Mouse (Mus musculus) neural tube, embryonic 12.5 days (tissue): ENCODE measurements around the gene Frs2. TPM values are rescaled to one million over a fixed set of nuclear protein-coding genes. Genes with fewer than 3 reads are reported as not detected.
A peak's percentile ranks its signal among the peaks of the same experiment; 100 is the strongest.

Experiments
- ATAC-seq: fragments of 200-750 bp; cut with Nextera tagmentation; 2 replicates; pipeline ENCODE4 v1.8.0; 2017; ENCODE audit warnings: low read depth, mild to moderate bottlenecking, moderate TSS enrichment, moderate library complexity; ENCODE audit not compliant: low FRiP score
- H3K27ac ChIP-seq: fragments of 300-500 bp; sonication (generic); 2 replicates; pipeline ENCODE4 v1.5.1; 2016
- H3K27me3 ChIP-seq: fragments of 300-500 bp; sonication (generic); replicated peaks from 2 replicates; pipeline ENCODE4 v1.6.1; 2016; ENCODE audit warnings: mild to moderate bottlenecking
- H3K36me3 ChIP-seq: fragments of 300-500 bp; sonication (generic); 2 replicates; pipeline ENCODE4 v1.6.1; 2016; ENCODE audit warnings: mild to moderate bottlenecking
- H3K4me1 ChIP-seq: fragments of 300-500 bp; sonication (generic); 2 replicates; pipeline ENCODE4 v1.6.1; 2016
- H3K4me2 ChIP-seq: fragments of 300-500 bp; sonication (generic); replicated peaks from 2 replicates; pipeline ENCODE4 v1.6.1; 2016; ENCODE audit warnings: mild to moderate bottlenecking
- H3K4me3 ChIP-seq: fragments of 300-500 bp; sonication (generic); 2 replicates; pipeline ENCODE4 v1.5.1; 2016
- H3K9ac ChIP-seq: fragments of 300-500 bp; sonication (generic); 2 replicates; pipeline ENCODE4 v1.6.1; 2016; ENCODE audit warnings: mild to moderate bottlenecking
- H3K9me3 ChIP-seq: fragments of 300-500 bp; sonication (generic); 2 replicates; pipeline ENCODE4 v1.6.1; 2016; ENCODE audit warnings: mild to moderate bottlenecking
- WGBS: fragments of 180-500 bp; shearing (Covaris S2); methylation state at CpG from one replicate; pipeline ENCODE4 v1.1.7; 2016; 5-methylcytosine and 5-hydroxymethylcytosine counted together
- polyA plus RNA-seq: library from polyadenylated mRNA; unstranded; fragments of >200 nt; fragmentation: Nextera tagmentation; extraction: Ambion mirVana; gene quantifications from 2 replicates; pipeline ENCODE4 v1.2.1, GENCODE M21; 2016

Frs2 gene
- polyA plus RNA-seq, 1 experiment from 2014 or later, result 26.3 TPM

GRCm38 (mm10) chr10:117162662-117163061 lies 14.3 kb upstream of the Frs2 start:
- no peak for ATAC-seq
- Histone ChIP-seq H3K4me3 (no peak overlapping the region), H3K27ac (no peak overlapping the region), H3K9ac (no peak overlapping the region), H3K36me3 (no peaks in the 10 kb centered on the region), H3K4me2 (peak overlapping the region; percentile 27; the same call in 1 of the 2 replicates), H3K27me3 (no peaks in the 10 kb centered on the region), H3K9me3 (no peaks in the 10 kb centered on the region), H3K4me1 (no peaks in the 10 kb centered on the region)
- WGBS, result 53% methylated on average over 11 of the region's 11 CpGs

- Histone ChIP-seq H3K27me3 (no peaks in the 10 kb centered on the region), H3K4me1 (no peaks in the 10 kb centered on the region), H3K36me3 (no peaks in the 10 kb centered on the region), H3K9me3 (no peaks in the 10 kb centered on the region), H3K4me3 (no peak overlapping the region), H3K4me2 (no peak overlapping the region), H3K9ac (no peak overlapping the region), H3K27ac (no peak overlapping the region)
- 84% methylated on average over 11 of the region's 11 CpGs for WGBS
- no peak for ATAC-seq
Observed at GRCm38 (mm10) chr10:117160099-117160498, 11.8 kb upstream of the Frs2 start.

GRCm38 (mm10) chr10:117152247-117152646 lies 3.9 kb upstream of the Frs2 start:
- Histone ChIP-seq H3K9ac (no peak overlapping the region), H3K4me3 (no peak overlapping the region), H3K27ac (no peak overlapping the region), H3K36me3 (no peaks in the 10 kb centered on the region), H3K4me1 (peaks cover 12% of the 10 kb centered on the region), H3K27me3 (no peaks in the 10 kb centered on the region), H3K4me2 (no peak overlapping the region), H3K9me3 (no peaks in the 10 kb centered on the region)
- no peak for ATAC-seq
- 9% methylated on average over 7 of the region's 7 CpGs for WGBS

- WGBS, result 41% methylated on average over 4 of the region's 4 CpGs
- no peak overlapping the region for H3K4me2 ChIP-seq
- ATAC-seq, result no peak
- no peak overlapping the region for H3K9ac ChIP-seq
- H3K27ac ChIP-seq, result no peak overlapping the region
- H3K4me1 ChIP-seq, result peaks cover 15% of the 10 kb centered on the region
- no peaks in the 10 kb centered on the region for H3K27me3 ChIP-seq
- H3K9me3 ChIP-seq, result no peaks in the 10 kb centered on the region
- H3K4me3 ChIP-seq, result no peak overlapping the region
- no peaks in the 10 kb centered on the region for H3K36me3 ChIP-seq
Observed at GRCm38 (mm10) chr10:117151676-117152075, 3.3 kb upstream of the Frs2 start.

- H3K4me2 ChIP-seq, result peak overlapping the region; percentile 9; the same call in 1 of the 2 replicates
- no peak overlapping the region for H3K27ac ChIP-seq
- no peak overlapping the region for H3K9ac ChIP-seq
- H3K36me3 ChIP-seq, result no peaks in the 10 kb centered on the region
- no peaks in the 10 kb centered on the region for H3K27me3 ChIP-seq
- H3K4me1 ChIP-seq, result peaks cover 18% of the 10 kb centered on the region
- WGBS, result 11% methylated on average over 11 of the region's 11 CpGs
- no peaks in the 10 kb centered on the region for H3K9me3 ChIP-seq
- no peak overlapping the region for H3K4me3 ChIP-seq
- no peak for ATAC-seq
Observed at GRCm38 (mm10) chr10:117151241-117151640, 2.9 kb upstream of the Frs2 start.

- ATAC-seq, result no peak
- no peak overlapping the region for H3K27ac ChIP-seq
- no peak overlapping the region for H3K9ac ChIP-seq
- WGBS, result 18% methylated on average over 10 of the region's 10 CpGs
- H3K4me2 ChIP-seq, result peak overlapping the region; percentile 78; the same call in 1 of the 2 replicates
- no peaks in the 10 kb centered on the region for H3K9me3 ChIP-seq
- H3K4me1 ChIP-seq, result peaks cover 19% of the 10 kb centered on the region
- no peak overlapping the region for H3K4me3 ChIP-seq
- no peaks in the 10 kb centered on the region for H3K27me3 ChIP-seq
- no peaks in the 10 kb centered on the region for H3K36me3 ChIP-seq
Observed at GRCm38 (mm10) chr10:117150764-117151163, 2.4 kb upstream of the Frs2 start.

- Histone ChIP-seq H3K36me3 (no peaks in the 10 kb centered on the region), H3K9ac (no peak overlapping the region), H3K4me1 (peaks cover 19% of the 10 kb centered on the region), H3K27ac (no peak overlapping the region), H3K27me3 (no peaks in the 10 kb centered on the region), H3K4me2 (peak overlapping the region; percentile 78), H3K4me3 (peak overlapping the region; percentile 24), H3K9me3 (no peaks in the 10 kb centered on the region)
- 1% methylated on average over 23 of the region's 23 CpGs for WGBS
- no peak for ATAC-seq
Observed at GRCm38 (mm10) chr10:117149942-117150617, 1.7 kb upstream of the Frs2 start.

GRCm38 (mm10) chr10:117149241-117149640 lies 907 bp upstream of the Frs2 start:
- Histone ChIP-seq H3K36me3 (no peaks in the 10 kb centered on the region), H3K9ac (no peak overlapping the region), H3K4me3 (no peak overlapping the region), H3K27me3 (no peaks in the 10 kb centered on the region), H3K4me2 (peak overlapping the region; percentile 78), H3K27ac (no peak overlapping the region), H3K9me3 (no peaks in the 10 kb centered on the region), H3K4me1 (peaks cover 19% of the 10 kb centered on the region)
- ATAC-seq, result no peak
- WGBS, result 14% methylated on average over 7 of the region's 7 CpGs

- Histone ChIP-seq H3K4me2 (peak overlapping the region; percentile 78), H3K9me3 (no peaks in the 10 kb centered on the region), H3K36me3 (no peaks in the 10 kb centered on the region), H3K9ac (peak overlapping the region; percentile 93), H3K4me1 (peaks cover 19% of the 10 kb centered on the region), H3K4me3 (peak overlapping the region; percentile 95), H3K27ac (peak overlapping the region; percentile 85), H3K27me3 (no peaks in the 10 kb centered on the region)
- peak; percentile 55 for ATAC-seq
- WGBS, result under 1% methylated on average over 72 of the region's 72 CpGs
Observed at GRCm38 (mm10) chr10:117147463-117148360, 622 bp downstream of the Frs2 start.

- Histone ChIP-seq H3K9ac (no peak overlapping the region), H3K36me3 (no peaks in the 10 kb centered on the region), H3K4me2 (peak overlapping the region; percentile 78), H3K9me3 (no peaks in the 10 kb centered on the region), H3K4me3 (no peak overlapping the region), H3K4me1 (peaks cover 12% of the 10 kb centered on the region), H3K27me3 (no peaks in the 10 kb centered on the region), H3K27ac (no peak overlapping the region)
- WGBS, result 74% methylated on average over 9 of the region's 9 CpGs
- no peak for ATAC-seq
Observed at GRCm38 (mm10) chr10:117146421-117146820, 1.9 kb downstream of the Frs2 start.

GRCm38 (mm10) chr10:117145546-117146265 lies 2.6 kb downstream of the Frs2 start:
- H3K4me2 ChIP-seq, result no peak overlapping the region
- no peak for ATAC-seq

GRCm38 (mm10) chr10:117144628-117145027 lies 3.7 kb downstream of the Frs2 start:
- 66% methylated on average over 6 of the region's 6 CpGs for WGBS
- H3K9ac ChIP-seq, result no peak overlapping the region
- no peak overlapping the region for H3K4me2 ChIP-seq
- H3K27ac ChIP-seq, result no peak overlapping the region
- peaks cover 6% of the 10 kb centered on the region for H3K4me1 ChIP-seq
- no peak overlapping the region for H3K4me3 ChIP-seq
- no peak for ATAC-seq
- H3K27me3 ChIP-seq, result no peaks in the 10 kb centered on the region
- H3K36me3 ChIP-seq, result no peaks in the 10 kb centered on the region
- H3K9me3 ChIP-seq, result no peaks in the 10 kb centered on the region

More at GRCm38 (mm10) chr10:117145546-117146265, 2.6 kb downstream of the Frs2 start:
- H3K4me1 ChIP-seq, result peaks cover 12% of the 10 kb centered on the region
- H3K36me3 ChIP-seq, result no peaks in the 10 kb centered on the region
- WGBS, result 87% methylated on average over 8 of the region's 8 CpGs
- H3K9me3 ChIP-seq, result no peaks in the 10 kb centered on the region
- H3K27ac ChIP-seq, result no peak overlapping the region
- H3K4me3 ChIP-seq, result no peak overlapping the region
- H3K9ac ChIP-seq, result no peak overlapping the region
- H3K27me3 ChIP-seq, result no peaks in the 10 kb centered on the region
